Mouse (Mus musculus): Measurements from ENCODE around the gene Mtnr1a. TPM values are rescaled to one million over a fixed set of nuclear protein-coding genes. Genes with fewer than 3 reads are reported as not detected.
A peak's percentile ranks its signal among the peaks of the same experiment; 100 is the strongest.

Gene Mtnr1a
- total and polyA plus RNA-seq, 3 experiments = not detected

DNA sequence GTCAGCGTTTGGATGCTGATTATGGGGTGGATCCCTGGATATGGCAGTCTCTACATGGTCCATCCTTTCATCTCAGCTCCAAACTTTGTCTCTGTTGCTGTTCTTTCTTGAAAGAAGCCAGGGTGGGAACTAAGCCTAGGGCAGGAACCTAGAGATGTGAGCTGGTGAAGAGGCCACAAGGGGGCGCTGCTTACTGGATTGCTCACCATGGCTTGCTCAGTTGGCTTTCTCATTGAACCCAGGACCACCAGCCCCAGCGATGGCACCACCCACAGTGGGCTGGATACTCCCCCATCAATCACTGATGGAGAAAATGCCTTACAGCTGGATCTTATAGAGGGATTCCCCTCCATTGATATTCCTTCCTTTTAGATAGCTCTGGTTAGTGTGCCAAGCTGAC is 12.1 kb upstream of the Mtnr1a start:
- H3K4me3 ChIP-seq (replicated peaks in 1 of 3; ENCODE audit: low read depth in 2 of 3, low read length in 2 of 3, poor library complexity in 1 of 3) = no peak overlapping the region
- H3K27me3 ChIP-seq (replicated peaks) = no peaks in the 10 kb centered on the region
- no peak for DNase-seq (ENCODE audit: extremely low read depth)
- no peak overlapping the region for H3K9ac ChIP-seq (ENCODE audit: insufficient read depth, low read depth)
- no peaks in the 10 kb centered on the region for H3K36me3 ChIP-seq (replicated peaks in 1 of 2; ENCODE audit: control insufficient read depth in 1 of 2, insufficient read depth in 1 of 2, low read length in 1 of 2)
- H3K4me2 ChIP-seq (ENCODE audit: insufficient read depth, low read depth, poor library complexity, severe bottlenecking) = no peak overlapping the region
- no peak overlapping the region for H3K27ac ChIP-seq (ENCODE audit: insufficient read depth, low read depth)
- no peak for TF ChIP-seq CHD1 (IDR thresholded peaks at IDR 0.05; ENCODE audit: low read depth, low read length)
- no peak for TF ChIP-seq E2F4 (IDR thresholded peaks at IDR 0.05; ENCODE audit: insufficient replicate concordance, low read depth, low read length)
- no peak for TF ChIP-seq ELF1 (IDR thresholded peaks at IDR 0.05; ENCODE audit: low read depth, low read length)
- TF ChIP-seq GABPA (IDR thresholded peaks at IDR 0.05; ENCODE audit: insufficient replicate concordance, low read depth, low read length) = no peak
- TF ChIP-seq JUN (IDR thresholded peaks at IDR 0.05; ENCODE audit: insufficient read depth, low read depth, low read length) = no peak
- no peak for TF ChIP-seq RCOR1 (conservative IDR thresholded peaks at IDR 0.05; ENCODE audit: low read depth, low read length)
- no peak for TF ChIP-seq CHD2 (IDR thresholded peaks at IDR 0.05; ENCODE audit: low read length)
- no peak for TF ChIP-seq USF2 (conservative IDR thresholded peaks at IDR 0.05; ENCODE audit: low read depth, low read length)
- TF ChIP-seq UBTF (IDR thresholded peaks at IDR 0.05; ENCODE audit: low read depth, low read length) = no peak
- no peak for TF ChIP-seq HCFC1 (IDR thresholded peaks at IDR 0.05; ENCODE audit: low read depth, low read length)
- TF ChIP-seq ZKSCAN1 (IDR thresholded peaks at IDR 0.05; ENCODE audit: borderline replicate concordance, low read depth, low read length) = no peak
- no peak for TF ChIP-seq NRF1 (IDR thresholded peaks at IDR 0.05; ENCODE audit: low read depth, low read length)
- H3K79me2 ChIP-seq (replicated peaks; ENCODE audit: control insufficient read depth, extremely low read depth, insufficient read depth, poor library complexity, severe bottlenecking) = no peaks in the 10 kb centered on the region
- no peaks in the 10 kb centered on the region for H3K4me1 ChIP-seq (ENCODE audit: control insufficient read depth in 1 of 2, insufficient read depth in 2 of 2)
- in situ Hi-C loops (cut with MboI; ENCODE audit: low pct_ligation_motif_present, low pct_unique_long_range_greater_than_20kb, low sequenced_read_pairs) (no loop called here), dilution Hi-C loops (cut with MboI; ENCODE audit: extremely low pct_ligation_motif_present, extremely low pct_unique_long_range_greater_than_20kb, low sequenced_read_pairs) (no loop called here)
- H3K9me3 ChIP-seq (replicated peaks; ENCODE audit: low read length) = peaks cover 65% of the 10 kb centered on the region

DNA sequence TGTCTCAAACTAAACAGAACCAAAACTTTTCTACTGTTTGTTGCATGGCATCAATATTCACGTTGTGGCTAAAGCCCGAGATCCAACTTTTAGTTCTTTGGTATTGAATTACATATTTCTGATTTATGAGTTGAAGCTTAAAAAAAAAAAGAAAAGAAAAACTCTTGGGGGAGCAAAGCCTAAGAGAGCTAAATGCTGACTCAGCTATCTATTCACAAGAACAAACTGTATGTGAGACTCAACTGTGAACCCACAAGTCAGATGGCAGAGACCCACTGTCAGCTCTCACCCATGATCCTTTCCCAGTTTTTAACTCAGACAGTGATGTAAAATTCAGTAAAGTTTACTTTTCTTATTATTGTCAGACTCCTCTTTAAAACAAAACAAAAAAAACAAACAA is 8.9 kb upstream of the Mtnr1a start:
- Histone ChIP-seq H3K36me3 (replicated peaks in 1 of 2; ENCODE audit: control insufficient read depth in 1 of 2, insufficient read depth in 1 of 2, low read length in 1 of 2) (no peaks in the 10 kb centered on the region), H3K4me3 (replicated peaks in 1 of 3; ENCODE audit: low read depth in 2 of 3, low read length in 2 of 3, poor library complexity in 1 of 3) (no peak overlapping the region), H3K27ac (ENCODE audit: insufficient read depth, low read depth) (no peak overlapping the region), H3K79me2 (replicated peaks; ENCODE audit: control insufficient read depth, extremely low read depth, insufficient read depth, poor library complexity, severe bottlenecking) (no peaks in the 10 kb centered on the region), H3K4me2 (ENCODE audit: insufficient read depth, low read depth, poor library complexity, severe bottlenecking) (no peak overlapping the region), H3K9ac (ENCODE audit: insufficient read depth, low read depth) (no peak overlapping the region), H3K9me3 (replicated peaks; ENCODE audit: low read length) (peaks cover 57% of the 10 kb centered on the region), H3K4me1 (ENCODE audit: control insufficient read depth in 1 of 2, insufficient read depth in 2 of 2) (no peaks in the 10 kb centered on the region), H3K27me3 (replicated peaks) (no peaks in the 10 kb centered on the region)
- TF ChIP-seq MAFK (IDR thresholded peaks at IDR 0.05; ENCODE audit: insufficient replicate concordance, low read length) (peak; percentile 77), CHD1 (IDR thresholded peaks at IDR 0.05; ENCODE audit: low read depth, low read length) (no peak)
- DNase-seq (ENCODE audit: extremely low read depth) = no peak
- in situ Hi-C loops (cut with MboI; ENCODE audit: low pct_ligation_motif_present, low pct_unique_long_range_greater_than_20kb, low sequenced_read_pairs) (no loop called here), dilution Hi-C loops (cut with MboI; ENCODE audit: extremely low pct_ligation_motif_present, extremely low pct_unique_long_range_greater_than_20kb, low sequenced_read_pairs) (no loop called here)

DNA sequence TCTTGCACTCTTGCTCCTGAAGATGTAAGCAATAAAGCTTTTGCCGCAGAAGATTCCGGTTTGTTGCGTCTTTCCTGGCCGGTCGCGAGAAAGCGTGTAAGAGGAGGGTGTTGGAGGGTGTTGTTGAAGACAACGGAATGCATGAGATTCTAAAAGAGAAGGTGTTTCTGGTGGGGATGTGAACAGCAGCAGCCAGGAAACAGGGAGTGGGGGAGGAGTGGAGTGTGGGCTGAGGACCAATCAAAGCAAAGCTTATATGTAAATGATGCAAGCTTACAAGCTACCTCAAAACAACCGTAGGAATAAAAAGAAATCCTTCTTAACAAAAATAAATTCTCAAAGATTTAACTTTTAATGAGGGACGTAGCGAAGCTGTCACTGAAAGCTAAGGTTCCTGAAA is 6.6 kb upstream of the Mtnr1a start:
- DNase-seq (ENCODE audit: extremely low read depth) = no peak
- TF ChIP-seq NELFE (IDR thresholded peaks at IDR 0.05; ENCODE audit: low read depth, low read length) = no peak
- TF ChIP-seq UBTF (IDR thresholded peaks at IDR 0.05; ENCODE audit: low read depth, low read length) = no peak
- no peak for TF ChIP-seq E2F4 (IDR thresholded peaks at IDR 0.05; ENCODE audit: insufficient replicate concordance, low read depth, low read length)
- TF ChIP-seq KAT2A (IDR thresholded peaks at IDR 0.05; ENCODE audit: insufficient replicate concordance, low read length) = no peak
- TF ChIP-seq MEF2A (IDR thresholded peaks at IDR 0.05; ENCODE audit: borderline replicate concordance, low read depth, low read length) = no peak
- no peak for TF ChIP-seq MYC (IDR thresholded peaks at IDR 0.05; ENCODE audit: low read depth, low read length)
- no peak for TF ChIP-seq RCOR1 (conservative IDR thresholded peaks at IDR 0.05; ENCODE audit: low read depth, low read length)
- no peak for TF ChIP-seq SMC3 (IDR thresholded peaks at IDR 0.05; ENCODE audit: low read depth, low read length)
- no peak for TF ChIP-seq JUND (conservative IDR thresholded peaks at IDR 0.05; ENCODE audit: low read depth, low read length)
- TF ChIP-seq ZMIZ1 (IDR thresholded peaks at IDR 0.05; ENCODE audit: low read depth, low read length) = no peak
- no peak for TF ChIP-seq HCFC1 (IDR thresholded peaks at IDR 0.05; ENCODE audit: low read depth, low read length)
- no peak for TF ChIP-seq PAX5 (IDR thresholded peaks at IDR 0.05; ENCODE audit: low read length)
- TF ChIP-seq EP300 (IDR thresholded peaks at IDR 0.05; ENCODE audit: low read length) = no peak
- Histone ChIP-seq H3K4me1 (ENCODE audit: control insufficient read depth in 1 of 2, insufficient read depth in 2 of 2) (no peaks in the 10 kb centered on the region), H3K4me2 (ENCODE audit: insufficient read depth, low read depth, poor library complexity, severe bottlenecking) (no peak overlapping the region), H3K27me3 (replicated peaks) (no peaks in the 10 kb centered on the region), H3K36me3 (replicated peaks in 1 of 2; ENCODE audit: control insufficient read depth in 1 of 2, insufficient read depth in 1 of 2, low read length in 1 of 2) (no peaks in the 10 kb centered on the region), H3K9ac (ENCODE audit: insufficient read depth, low read depth) (no peak overlapping the region), H3K9me3 (replicated peaks; ENCODE audit: low read length) (peaks cover 57% of the 10 kb centered on the region), H3K27ac (ENCODE audit: insufficient read depth, low read depth) (no peak overlapping the region), H3K79me2 (replicated peaks; ENCODE audit: control insufficient read depth, extremely low read depth, insufficient read depth, poor library complexity, severe bottlenecking) (no peaks in the 10 kb centered on the region), H3K4me3 (replicated peaks in 1 of 3; ENCODE audit: low read depth in 2 of 3, low read length in 2 of 3, poor library complexity in 1 of 3) (no peak overlapping the region)
- in situ Hi-C loops (cut with MboI; ENCODE audit: low pct_ligation_motif_present, low pct_unique_long_range_greater_than_20kb, low sequenced_read_pairs) = no loop called here
- dilution Hi-C loops (cut with MboI; ENCODE audit: extremely low pct_ligation_motif_present, extremely low pct_unique_long_range_greater_than_20kb, low sequenced_read_pairs) = no loop called here
